Mouse (Mus musculus) kidney, adult 2 months (tissue): ENCODE results near the gene Itgb1. TPM values are rescaled to one million over a fixed set of nuclear protein-coding genes. Genes with fewer than 3 reads are reported as not detected.

Experiments used
- DNase-seq: peaks from one replicate; pipeline ENCODE4 v3.0.0; 2021
- H3K27ac ChIP-seq: fragments of 200-500 bp; 2 replicates; pipeline ENCODE4 v1.5.1; 2012; ENCODE audit warnings: low read depth, low read length, control low read depth, inconsistent platforms; ENCODE audit not compliant: insufficient read depth
- H3K27me3 ChIP-seq: fragments of 200-500 bp; replicated peaks from 2 replicates; pipeline ENCODE4 v1.6.1; 2012; ENCODE audit warnings: mild to moderate bottlenecking, moderate library complexity, low read length, inconsistent platforms; ENCODE audit not compliant: control insufficient read depth, insufficient read depth
- H3K36me3 ChIP-seq: fragments of 200-500 bp; 2 replicates; pipeline ENCODE4 v1.6.1; 2012; ENCODE audit warnings: mild to moderate bottlenecking, moderate library complexity, low read length, inconsistent platforms; ENCODE audit not compliant: control insufficient read depth, insufficient read depth
- H3K4me1 ChIP-seq: fragments of 200-500 bp; 2 replicates; pipeline ENCODE4 v1.6.1; 2011; ENCODE audit warnings: low read length; ENCODE audit not compliant: control insufficient read depth, insufficient read depth
- H3K4me3 ChIP-seq: fragments of 200-500 bp; 2 replicates; pipeline ENCODE4 v1.5.1; 2011; ENCODE audit warnings: mild to moderate bottlenecking, low read depth, low read length, control low read depth; ENCODE audit not compliant: insufficient read depth
- CTCF ChIP-seq: fragments of 200-500 bp; conservative IDR thresholded peaks from 2 replicates; pipeline ENCODE4 v1.5.1; 2011; ENCODE audit warnings: low read depth, mild to moderate bottlenecking, control low read depth, low read length, moderate library complexity, mixed read lengths; ENCODE audit not compliant: insufficient read depth, insufficient read length
- POLR2A ChIP-seq: fragments of 200-500 bp; IDR thresholded peaks from one replicate; pipeline ENCODE4 v1.6.1; 2011; ENCODE audit warnings: low read depth, low read length, control low read depth
- WGBS: fragments of 180-500 bp; shearing (Covaris S2); methylation state at CpG from one replicate; pipeline ENCODE4 v1.1.7; 2018; 5-methylcytosine and 5-hydroxymethylcytosine counted together
- polyA plus RNA-seq: library from polyadenylated mRNA; depleted of rRNA; stranded (reverse); fragments of >200 nt; gene quantifications from 2 replicates; pipeline ENCODE4 v1.2.3, GENCODE M21; 2012; rRNA removed

Gene Itgb1
- polyA plus RNA-seq, 1 experiment, result 65.0 TPM

DNA sequence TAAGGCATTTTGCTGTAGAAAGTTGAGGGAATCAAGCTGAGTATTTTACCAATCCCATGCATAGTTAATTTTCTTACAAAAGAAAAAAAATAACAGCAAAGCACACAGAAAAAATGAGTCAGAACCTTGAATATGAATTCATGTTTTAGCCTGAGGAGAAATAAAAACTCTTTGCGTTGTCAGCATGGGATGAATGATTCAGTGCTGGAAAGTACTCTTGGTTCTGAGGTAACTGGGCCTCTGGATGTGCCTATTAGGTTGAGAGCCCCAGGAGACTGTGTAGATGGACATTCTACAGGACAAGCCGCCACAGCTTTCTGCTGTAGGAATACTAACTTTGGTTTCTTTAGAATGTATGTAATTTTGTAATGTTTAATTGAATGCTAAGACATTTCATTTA is 19.4 kb downstream of the Itgb1 start:
- TF ChIP-seq POLR2A, result no peak
- no peak for TF ChIP-seq CTCF
- Histone ChIP-seq H3K27ac (no peak overlapping the region), H3K27me3 (no peaks in the 10 kb centered on the region), H3K4me1 (no peaks in the 10 kb centered on the region; the same call in 1 of the 2 replicates), H3K4me3 (no peak overlapping the region), H3K36me3 (no peaks in the 10 kb centered on the region)
- DNase-seq, result no peak
- WGBS, result 81% methylated on average over 2 of the region's 2 CpGs

DNA sequence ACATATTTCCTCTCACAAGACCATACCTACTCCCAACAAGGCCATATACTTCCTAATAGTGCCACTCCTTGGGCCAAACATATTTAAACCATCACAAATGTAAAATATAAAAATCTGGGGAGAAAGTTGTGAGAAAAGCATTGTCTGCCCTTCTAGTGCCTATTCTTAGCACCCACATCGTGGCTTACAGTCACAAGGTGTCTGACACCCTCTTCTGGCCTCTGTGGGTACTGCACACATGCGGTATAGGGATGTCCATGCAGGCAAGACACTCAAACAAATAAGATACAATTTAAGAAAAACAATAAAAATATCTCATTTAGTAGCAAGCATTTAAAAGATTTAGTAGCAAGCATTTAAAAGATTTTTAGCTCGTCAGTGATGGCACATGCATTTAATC is 23.8 kb downstream of the Itgb1 start:
- no peaks in the 10 kb centered on the region for H3K27me3 ChIP-seq
- H3K27ac ChIP-seq, result no peak overlapping the region
- H3K4me1 ChIP-seq, result no peaks in the 10 kb centered on the region
- H3K36me3 ChIP-seq, result peaks cover 4% of the 10 kb centered on the region
- 46% methylated on average over 3 of the region's 3 CpGs for WGBS
- TF ChIP-seq CTCF (peak; percentile 90), POLR2A (no peak)
- peak; percentile 88 for DNase-seq
- no peak overlapping the region for H3K4me3 ChIP-seq

DNA sequence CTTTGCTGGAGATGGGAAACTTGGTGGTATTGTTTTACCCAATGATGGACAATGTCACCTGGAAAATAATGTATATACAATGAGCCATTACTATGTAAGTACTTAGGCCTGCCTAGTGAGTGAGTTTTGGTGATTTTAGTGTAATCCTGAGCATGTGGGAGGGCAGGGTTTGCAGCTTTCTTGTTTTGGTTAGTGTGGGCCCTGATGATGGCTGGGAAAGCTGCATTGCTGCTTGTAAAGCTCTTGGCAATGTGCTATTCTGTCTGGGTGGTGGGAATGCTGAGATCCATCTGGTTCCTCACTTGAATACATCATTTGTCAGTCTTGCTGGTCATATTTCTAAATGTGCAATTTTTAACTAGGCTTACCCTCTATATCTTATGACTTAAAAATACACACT is 30.7 kb downstream of the Itgb1 start:
- Histone ChIP-seq H3K27me3 (no peaks in the 10 kb centered on the region), H3K4me3 (no peak overlapping the region), H3K27ac (no peak overlapping the region), H3K4me1 (no peaks in the 10 kb centered on the region), H3K36me3 (peaks cover 9% of the 10 kb centered on the region)
- TF ChIP-seq POLR2A (no peak), CTCF (no peak)
- no peak for DNase-seq

DNA sequence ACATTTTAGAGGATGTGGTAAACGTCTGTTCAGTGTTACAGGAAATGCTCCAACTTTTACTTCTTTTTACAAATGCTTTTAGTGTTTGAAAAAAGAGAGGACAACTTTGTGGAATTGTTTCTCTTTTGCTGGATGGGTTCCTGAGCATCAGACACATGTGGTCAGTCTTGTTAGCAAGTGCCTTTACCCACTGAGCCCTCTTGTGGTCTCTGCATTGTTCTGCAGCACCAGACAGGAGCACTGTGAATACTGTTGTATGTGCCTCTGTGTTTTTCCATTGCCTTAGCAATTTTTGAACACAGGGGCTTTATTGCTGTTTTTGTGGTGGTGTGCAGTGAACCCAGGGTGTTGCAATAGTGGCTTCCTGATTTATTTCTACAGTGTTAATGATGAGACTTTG is 39.4 kb downstream of the Itgb1 start:
- peak; percentile 34 for DNase-seq
- Histone ChIP-seq H3K4me1 (peaks cover 2% of the 10 kb centered on the region; the same call in 1 of the 2 replicates), H3K27me3 (no peaks in the 10 kb centered on the region), H3K36me3 (peaks cover 4% of the 10 kb centered on the region), H3K27ac (no peak overlapping the region), H3K4me3 (no peak overlapping the region)
- TF ChIP-seq POLR2A (no peak), CTCF (peak; percentile 59)
- 52% methylated on average over 1 of the region's 1 CpGs for WGBS

DNA sequence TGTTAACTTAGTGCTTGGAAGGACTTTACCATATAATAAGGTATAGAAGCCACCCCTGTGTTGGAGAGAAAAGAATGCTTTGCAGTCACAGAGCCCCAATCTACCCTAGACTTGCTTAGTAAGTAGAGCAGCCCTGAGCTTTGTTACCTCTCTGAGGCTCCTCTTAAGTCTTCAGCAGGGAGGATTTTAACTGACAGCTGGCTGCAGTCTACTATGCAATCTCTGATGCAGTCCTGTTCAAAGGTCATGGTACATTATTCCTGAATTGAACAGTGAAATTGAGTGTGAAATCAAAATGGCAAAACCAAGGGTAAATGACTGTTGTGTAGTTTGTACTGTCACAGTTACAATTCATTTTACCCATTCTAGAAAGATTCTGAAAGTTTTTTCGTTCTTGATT is 41.8 kb downstream of the Itgb1 start:
- Histone ChIP-seq H3K4me1 (peaks cover 2% of the 10 kb centered on the region; the same call in 1 of the 2 replicates), H3K36me3 (peaks cover 4% of the 10 kb centered on the region), H3K27ac (no peak overlapping the region), H3K4me3 (no peak overlapping the region), H3K27me3 (no peaks in the 10 kb centered on the region)
- TF ChIP-seq CTCF, result no peak
- TF ChIP-seq POLR2A, result no peak
- 98% methylated on average over 1 of the region's 1 CpGs for WGBS
- DNase-seq, result no peak

DNA sequence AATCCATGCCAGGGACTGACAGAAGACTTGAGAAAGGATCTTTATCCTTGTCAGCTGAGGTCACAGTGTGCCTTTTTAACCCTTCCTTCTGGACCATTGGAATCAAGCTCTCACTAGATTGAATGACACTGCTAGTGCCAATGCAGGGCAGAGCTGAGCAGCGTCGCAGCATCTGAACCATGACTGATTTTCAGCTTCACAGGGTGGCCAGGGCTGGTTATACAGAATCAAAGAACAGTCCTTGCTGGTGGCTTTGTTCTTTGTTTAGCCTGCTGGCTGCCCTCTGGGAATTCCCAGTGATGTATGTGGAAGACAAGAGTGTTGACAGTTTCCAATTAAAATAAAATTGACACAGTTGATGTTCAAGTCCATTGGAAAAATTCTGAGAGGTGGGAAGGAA is 46.8 kb downstream of the Itgb1 start:
- no peak overlapping the region for H3K27ac ChIP-seq
- 44% methylated on average over 2 of the region's 2 CpGs for WGBS
- no peaks in the 10 kb centered on the region for H3K27me3 ChIP-seq
- H3K36me3 ChIP-seq, result peaks cover 9% of the 10 kb centered on the region
- peaks cover under 1% of the 10 kb centered on the region; the same call in 1 of the 2 replicates for H3K4me1 ChIP-seq
- H3K4me3 ChIP-seq, result no peak overlapping the region
- no peak for TF ChIP-seq POLR2A
- no peak for TF ChIP-seq CTCF
- no peak for DNase-seq

DNA sequence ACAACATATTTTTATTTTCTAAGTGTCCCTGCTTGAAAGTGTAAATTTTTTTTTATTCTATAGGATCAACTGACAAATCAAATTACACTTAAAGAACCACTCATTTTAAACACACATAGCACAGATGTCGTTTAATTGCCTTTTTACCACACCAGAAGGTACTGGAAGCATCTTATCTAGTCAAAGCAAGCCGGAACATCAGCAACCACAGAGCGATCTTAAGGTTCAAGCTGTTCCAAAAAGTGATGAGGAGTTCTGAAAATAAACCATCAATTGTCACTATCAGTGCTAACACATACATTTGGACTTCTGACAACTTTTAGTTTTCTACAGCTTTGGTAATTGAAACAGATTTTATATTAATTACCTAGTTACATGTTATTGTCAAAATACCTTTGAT is 48.7 kb downstream of the Itgb1 start:
- Histone ChIP-seq H3K27ac (no peak overlapping the region), H3K4me3 (no peak overlapping the region), H3K27me3 (no peaks in the 10 kb centered on the region), H3K36me3 (peaks cover 9% of the 10 kb centered on the region), H3K4me1 (no peaks in the 10 kb centered on the region)
- WGBS, result 96% methylated on average over 3 of the region's 3 CpGs
- no peak for DNase-seq
- TF ChIP-seq POLR2A, result no peak
- no peak for TF ChIP-seq CTCF

DNA sequence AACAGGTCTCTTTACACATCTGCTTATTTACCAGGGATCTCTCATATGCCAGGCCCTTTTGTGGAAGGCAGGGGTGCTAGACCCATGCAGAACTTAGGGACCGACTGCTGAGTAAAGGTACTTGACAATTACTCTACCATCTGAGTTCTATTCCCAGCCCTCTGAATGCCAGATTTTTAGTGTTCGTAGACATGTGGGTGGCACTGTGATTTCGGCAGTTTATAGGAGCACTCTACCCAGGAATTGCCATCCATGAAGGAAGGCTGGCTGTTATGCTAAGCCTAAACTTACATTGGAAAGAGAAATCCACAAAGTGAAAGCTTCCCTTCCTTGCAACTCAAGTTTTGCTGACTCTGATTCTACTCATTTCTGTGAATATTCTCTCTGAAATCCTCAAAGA is 50.2 kb downstream of the Itgb1 start:
- no peak for TF ChIP-seq CTCF
- no peak for TF ChIP-seq POLR2A
- WGBS, result 97% methylated on average over 3 of the region's 3 CpGs
- H3K27me3 ChIP-seq, result no peaks in the 10 kb centered on the region
- H3K4me1 ChIP-seq, result no peaks in the 10 kb centered on the region
- no peak overlapping the region for H3K4me3 ChIP-seq
- H3K27ac ChIP-seq, result no peak overlapping the region
- DNase-seq, result no peak
- peaks cover 8% of the 10 kb centered on the region for H3K36me3 ChIP-seq

Other genes with a start within 250 kb of the Itgb1 start
- not detected in 2 replicates for gene Gm3952, start 113.0 kb downstream of the Itgb1 start, polyA plus RNA-seq